Mouse (Mus musculus): ENCODE data around the gene Sdhaf2.
"Not testable (repeated sequence)": the region's sequence is repeated elsewhere in the genome, so short reads cannot be mapped to it uniquely, and the experiment has no call there.

The Sdhaf2 gene

DNA sequence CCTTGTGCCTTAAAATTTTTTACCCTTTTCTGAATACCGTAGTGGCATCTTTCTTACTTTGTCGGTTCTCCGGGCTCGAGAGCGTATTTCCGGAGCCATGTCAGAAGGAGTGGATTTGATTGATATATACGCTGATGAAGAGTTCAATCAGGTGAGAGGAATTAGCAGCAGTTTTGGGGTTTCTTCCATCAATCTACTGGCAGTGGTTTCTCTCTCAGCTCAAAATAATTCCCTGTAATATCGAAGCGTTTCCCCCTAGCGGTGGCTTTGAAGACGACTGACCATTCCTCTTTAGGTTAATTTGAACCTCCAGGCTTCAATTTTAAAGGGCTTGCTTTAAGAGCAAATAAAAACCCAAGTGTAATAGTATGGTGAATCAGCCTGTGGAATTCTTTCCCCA lies at the start of gene Sdhaf2:
Gene Sdhaf2, minus strand, starts transcription at position 233 of the 400 bp plus-strand sequence.
- DNase-seq, result no peak

DNA sequence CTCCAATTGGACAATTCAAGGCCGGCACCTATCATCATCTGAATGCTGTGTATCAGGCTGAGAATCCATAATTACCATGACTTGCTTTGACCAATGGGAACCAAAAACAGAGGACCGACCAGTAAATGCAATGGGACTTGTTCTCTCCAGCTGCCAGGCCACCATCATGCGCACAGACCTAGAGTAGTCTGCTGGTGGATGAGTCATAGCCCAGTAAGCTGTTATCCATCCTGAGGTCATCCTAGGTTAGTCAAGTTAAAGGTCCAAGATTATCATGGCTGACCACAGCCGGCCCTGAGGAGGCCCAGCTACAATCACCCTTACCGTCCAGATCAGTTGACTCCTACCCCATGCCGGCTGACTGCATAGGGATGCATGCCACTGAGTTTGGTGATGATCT lies 43.7 kb upstream of the Sdhaf2 start:
- no peak for DNase-seq

DNA sequence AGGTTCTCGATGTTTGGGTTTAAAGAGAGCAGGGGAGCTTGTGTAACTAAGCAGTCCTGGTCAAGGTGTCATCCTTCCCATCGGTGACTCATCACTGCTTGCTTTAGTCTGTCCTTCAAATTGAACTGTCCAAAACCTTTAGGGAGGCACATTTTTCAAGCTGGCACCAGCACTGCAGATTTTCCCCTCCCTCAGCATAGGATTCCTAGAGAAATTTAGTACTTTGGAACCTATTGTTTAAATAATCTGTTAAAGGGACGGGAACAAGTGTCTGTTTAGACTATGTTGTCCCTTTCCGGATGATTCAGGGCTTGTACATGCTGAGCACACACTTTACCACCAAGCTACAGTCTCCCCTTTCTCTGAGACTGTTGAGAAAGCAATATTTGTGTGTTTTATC lies 39.3 kb upstream of the Sdhaf2 start:
- no peak for DNase-seq

DNA sequence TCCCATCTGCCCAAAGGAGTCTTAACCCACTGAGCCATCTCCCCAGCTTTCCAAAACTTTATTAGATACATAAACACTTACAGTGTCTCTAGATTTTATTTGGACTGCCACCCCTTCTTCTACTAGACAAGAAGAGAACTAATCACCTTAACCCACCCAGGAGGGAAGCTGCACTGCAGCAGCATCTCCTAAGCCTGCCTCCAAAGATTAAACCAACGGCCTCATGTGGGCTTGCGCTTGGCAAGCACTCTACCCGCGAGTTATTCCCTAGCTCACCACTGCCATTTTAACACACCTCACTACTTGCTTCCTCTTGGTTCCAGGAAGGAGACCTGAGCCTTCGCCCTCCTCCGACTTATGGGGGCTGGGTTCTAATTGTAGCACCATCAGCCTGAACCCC lies 38.3 kb upstream of the Sdhaf2 start:
- DNase-seq, result no peak

DNA sequence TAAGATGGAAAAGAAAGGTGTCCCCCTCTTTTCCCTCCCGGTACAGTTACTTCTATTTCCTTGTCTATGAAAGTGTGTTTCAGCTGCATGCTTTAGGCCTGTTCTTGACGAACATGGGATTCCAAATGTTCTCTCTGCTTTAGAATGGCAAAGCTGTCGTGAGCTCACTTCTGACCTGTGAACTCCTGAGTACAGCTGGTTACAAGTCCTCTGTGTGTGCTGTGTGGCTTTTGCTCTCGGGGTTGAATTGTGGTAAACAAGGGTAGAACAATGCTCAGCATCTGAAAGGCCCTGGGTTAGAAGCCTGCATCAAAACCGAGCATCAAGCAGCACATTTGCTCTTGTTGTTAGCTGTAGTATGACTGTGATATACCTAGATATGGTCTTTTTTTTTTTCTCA lies 36.4 kb upstream of the Sdhaf2 start:
- no peak for DNase-seq

DNA sequence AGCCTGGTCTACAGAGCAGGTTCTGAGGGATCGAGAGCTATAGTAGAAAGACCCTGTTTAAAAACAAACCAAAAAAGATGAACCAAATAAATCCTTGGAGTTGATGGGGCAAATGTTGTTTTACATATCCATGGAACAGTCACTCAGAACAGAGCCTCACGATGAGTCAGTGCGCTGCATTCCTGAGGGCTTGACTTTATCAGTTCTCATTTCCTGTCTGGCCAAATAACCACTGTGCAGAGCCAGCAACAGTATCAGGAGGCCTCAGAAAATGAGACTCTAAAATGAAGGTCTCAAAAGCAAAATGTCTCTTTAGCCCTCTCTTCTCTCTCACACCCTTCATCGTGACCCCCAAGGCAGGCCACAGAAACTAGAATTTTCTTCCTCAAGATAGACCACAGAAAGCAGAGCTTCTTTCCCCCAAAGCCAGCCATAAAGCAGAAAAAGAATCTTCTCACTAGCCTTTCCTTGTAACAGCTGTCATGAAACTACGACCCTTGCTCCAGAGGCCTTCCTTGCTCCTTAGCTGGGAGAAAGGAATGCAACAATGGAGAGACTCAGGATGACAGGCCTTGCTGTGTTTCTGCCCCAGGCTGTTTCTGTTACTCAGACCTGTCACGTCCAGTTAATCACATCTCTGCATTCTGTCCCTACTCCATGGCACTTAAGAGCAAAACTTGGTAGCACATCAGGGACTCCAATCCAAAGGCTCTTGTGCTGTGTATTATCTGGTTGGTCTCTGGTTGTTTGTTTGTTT lies 35.8 kb upstream of the Sdhaf2 start:
- no peak for DNase-seq

DNA sequence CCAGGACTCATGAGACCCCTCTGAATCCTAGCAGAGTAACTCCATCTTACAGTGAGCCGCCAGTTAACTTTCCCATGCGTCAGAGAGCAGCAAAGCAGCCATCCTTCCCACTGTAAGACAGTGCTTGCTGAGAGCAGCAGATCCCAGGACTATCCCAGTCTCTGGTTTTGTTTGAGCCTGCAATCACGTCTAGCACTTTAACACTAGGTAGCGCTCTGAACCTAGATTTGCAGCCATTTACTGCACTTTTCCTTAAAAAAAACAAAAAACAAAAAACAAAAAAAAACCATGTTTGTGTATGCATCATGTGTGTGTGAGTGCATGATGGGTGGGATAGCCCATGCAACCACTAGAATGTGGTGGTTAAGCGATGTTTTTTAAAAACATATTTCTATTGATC lies 34.2 kb upstream of the Sdhaf2 start:
- DNase-seq, result no peak

DNA sequence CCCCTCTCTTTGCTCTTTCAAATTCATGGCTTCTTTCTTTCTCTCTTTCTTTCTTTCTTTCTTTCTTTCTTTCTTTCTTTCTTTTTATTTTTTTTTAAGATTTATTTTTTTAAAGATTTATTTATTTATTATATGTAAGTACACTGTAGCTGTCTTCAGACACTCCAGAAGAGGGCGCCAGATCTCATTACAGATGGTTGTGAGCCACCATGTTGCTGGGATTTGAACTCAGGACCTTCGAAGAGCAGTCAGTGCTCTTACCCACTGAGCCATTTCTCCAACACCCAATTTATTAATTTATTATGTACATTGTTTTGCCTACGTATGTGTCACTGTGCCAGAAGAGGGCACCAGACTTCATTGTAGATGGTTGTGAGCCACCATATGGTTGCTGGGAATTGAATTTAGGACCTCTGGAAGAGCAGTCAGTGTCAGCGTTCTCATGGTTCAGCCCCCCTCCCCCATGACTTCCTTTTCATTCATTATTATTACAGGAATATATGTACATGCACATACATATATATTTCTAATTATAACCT lies 32.0 kb upstream of the Sdhaf2 start:
- not testable (repeated sequence) for DNase-seq

DNA sequence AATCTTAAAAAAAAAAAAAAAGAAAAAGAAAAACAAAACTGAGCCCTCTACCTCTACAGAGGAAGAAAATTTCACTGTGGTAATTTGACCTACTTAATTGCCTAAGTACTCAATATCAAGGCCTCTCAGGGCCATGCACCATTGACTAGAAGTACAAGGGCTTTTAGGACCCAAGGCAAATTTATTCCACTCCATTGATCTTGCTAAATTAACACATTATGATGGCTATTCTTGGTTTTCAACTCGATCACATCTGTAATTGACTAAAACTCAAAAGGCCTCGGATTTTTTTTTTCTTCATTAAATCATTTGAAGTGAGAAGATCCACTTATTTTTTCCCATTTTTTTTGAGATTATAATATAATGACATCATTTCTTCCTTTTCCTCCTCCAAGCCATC lies 31.5 kb upstream of the Sdhaf2 start:
- DNase-seq, result no peak

DNA sequence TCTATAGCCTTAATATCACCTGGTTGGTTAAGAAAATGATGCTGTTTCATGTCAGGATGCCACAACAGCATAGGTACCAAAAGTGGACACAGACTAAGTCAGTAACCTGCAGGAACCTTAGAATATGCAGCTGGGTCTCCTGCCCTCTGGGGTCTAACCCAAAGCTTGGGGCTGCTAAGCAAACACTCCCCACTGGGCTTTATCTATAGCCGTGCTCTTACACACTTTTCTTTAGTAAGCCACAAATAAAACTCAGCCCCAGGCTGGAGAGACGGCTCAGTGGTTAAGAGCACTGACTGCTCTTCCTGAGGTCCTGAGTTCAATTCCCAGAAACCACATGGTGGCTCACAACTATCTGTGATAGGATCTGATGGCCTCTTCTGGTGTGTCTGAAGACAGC lies 31.1 kb upstream of the Sdhaf2 start:
- no peak for DNase-seq

DNA sequence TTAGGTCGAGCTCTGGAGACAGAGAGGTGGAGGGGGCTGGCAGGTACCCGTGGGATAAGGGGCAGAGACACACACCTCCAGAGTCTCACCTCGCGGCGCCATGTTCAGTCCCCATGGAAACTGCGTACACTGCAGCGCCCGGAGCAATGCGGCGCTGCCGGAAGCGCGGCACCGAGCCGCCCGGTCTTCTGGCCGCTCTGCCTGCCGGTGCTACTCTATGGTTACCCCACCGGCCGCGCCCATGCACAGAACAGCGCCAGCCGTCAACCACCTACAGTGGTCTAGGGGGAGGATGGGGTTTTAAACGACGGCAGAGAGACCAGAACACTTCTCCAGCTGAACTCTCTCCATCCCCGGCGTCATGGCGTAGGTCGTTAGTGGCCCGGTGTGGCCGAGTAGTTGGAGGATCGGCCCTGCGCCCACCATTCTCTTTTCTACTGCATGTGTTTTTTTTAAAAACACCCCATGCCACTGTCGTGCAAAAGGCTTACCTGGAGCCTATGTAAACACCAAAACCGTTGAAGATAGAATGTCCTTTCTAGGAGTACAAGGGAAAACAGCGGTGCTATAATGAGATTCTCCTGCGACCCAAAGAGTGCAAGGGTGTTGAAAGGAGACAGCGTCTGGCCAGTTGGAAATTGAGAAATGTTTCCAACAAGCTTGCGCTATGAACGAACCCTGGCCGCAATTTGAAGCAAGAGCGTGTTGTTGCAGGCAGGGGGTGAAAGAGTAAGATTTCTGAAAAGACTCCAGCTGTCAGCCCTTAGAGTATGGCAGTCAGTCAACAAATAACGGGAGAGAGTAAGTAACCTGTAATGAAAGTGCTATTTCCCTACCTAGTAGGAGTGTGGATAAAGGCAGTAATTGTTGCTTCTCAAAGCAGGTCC lies 29.9 kb upstream of the Sdhaf2 start, which contains the start of gene Tmem216:
Gene Tmem216, minus strand, starts transcription at position 615 of the 887 bp plus-strand sequence.
- DNase-seq, result peak; percentile 78 to 79

DNA sequence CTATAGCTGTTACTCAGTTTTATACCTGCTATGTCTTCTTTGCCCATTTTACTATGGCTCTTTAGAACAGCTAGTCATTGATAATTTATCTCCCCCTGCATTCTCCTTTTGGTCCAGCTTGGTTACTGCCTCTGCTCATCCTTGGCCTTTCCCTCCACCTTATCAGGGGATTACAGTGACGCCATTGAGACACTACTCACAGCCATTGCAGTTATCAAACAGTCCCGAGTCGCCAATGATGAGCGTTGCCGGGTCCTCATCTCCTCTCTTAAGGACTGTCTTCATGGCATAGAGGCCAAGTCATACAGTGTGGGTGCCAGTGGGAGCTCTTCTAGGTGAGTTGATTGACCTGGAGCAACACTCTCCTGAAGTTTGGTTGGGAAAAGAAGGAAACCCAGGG lies 13.5 kb upstream of the Sdhaf2 start:
- DNase-seq, result no peak

DNA sequence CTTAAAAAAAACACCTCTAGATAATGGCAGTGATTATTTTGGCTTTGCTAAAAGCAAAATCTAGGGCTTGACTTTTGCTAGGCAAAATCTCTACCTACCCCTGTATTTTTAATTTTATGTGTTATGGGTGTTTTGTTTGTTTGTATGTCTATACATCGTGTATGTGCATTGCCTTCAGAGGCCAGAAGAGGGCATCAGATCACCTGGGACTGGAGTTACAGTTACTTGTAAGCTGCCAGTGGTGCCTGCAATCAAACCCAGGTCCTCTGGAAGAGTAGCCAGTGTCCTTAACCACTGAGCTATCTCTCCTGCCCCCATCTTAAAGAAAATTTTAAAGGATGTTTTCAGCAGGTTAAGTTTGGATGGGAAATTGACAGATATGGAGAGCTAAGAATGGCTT lies 4.1 kb upstream of the Sdhaf2 start:
- no peak for DNase-seq

DNA sequence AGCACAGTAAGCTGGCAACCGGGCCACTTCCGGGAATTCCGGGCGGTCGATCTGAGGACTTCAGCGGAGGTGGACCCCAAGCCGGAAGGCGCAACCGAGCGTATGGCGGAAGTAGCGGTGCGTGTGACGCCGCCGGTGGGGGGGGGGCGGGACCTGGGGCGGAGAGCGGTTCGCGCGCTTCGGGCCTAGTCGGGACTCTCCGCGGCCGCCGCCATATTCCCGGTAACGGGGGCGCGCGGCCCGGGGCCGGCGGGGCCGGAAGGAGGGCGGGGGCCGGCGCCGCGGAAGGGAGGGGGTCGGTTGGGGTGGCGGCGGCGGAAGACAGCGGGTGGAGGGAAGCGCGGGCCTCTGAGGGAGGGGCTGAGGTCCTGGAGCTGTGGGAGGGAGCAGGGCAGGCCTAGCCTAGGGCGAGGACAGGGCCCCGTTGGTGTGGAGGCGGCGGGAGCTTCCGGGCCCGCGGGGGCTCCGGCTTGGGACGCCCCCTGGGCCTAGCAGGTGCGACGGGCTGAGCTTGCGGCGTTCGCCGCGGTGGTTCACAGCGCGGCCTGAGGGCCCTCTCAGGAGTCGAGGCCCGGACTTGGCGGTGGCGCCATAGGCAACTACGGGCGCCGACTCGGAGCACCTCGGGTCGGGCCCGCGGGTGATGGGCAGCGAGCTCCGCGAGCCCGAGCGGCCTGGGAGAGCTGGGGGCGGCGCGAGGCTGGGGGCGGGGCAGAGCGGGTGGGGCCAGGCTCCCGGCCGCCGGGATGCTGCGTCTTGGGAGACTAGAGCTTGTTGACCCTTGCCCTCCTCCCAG lies 638 bp downstream of the Sdhaf2 start, which contains the start of gene Cpsf7:
Gene Cpsf7, plus strand, starts transcription at position 161 of the 796 bp plus-strand sequence.
- peak; percentile 91 to 92 for DNase-seq

DNA sequence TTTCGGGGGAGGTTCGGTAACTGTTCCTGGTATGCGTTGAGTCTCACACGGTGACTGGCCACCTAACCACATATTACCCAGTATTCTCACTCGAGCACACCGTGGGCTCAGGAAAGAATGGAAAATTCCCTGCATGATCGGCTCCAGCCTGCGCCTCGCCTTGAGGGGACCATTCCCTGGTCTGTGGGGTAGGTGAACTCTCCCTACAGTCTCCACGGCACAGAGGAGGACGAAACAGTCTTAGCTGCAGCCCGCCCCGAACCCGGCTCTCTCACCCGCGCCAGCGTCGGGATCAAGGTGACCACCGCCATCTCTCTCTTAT lies 1.2 kb downstream of the Sdhaf2 start:
- no peak for DNase-seq

DNA sequence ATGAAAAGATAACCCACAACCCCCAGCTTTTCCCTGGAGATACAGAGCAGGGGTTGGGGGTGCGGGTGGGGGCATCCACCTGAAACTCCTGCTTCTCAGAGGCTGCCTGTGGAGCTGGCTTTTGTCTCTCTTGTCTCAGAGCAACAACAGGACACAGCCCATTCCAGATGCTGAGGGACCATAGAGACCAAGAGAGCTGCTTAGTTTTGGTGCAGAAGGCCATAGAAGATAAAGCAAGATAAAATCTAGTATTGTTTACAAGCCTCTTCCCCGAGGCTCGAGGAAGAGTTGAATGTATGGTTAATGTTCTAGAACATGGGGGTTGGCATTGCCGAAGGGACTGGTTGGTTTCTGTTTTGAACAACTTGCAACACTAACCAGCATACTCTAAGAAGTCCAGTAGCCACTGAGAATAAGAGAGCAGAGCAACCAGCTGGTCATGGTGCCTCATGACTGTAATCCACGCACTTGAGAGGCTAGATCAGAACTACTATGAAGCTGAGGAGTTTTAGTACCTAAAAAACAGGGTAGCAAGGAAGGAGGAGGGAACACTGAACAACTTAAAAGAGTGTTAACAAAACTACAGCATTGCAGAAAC lies 2.4 kb downstream of the Sdhaf2 start:
- no peak for DNase-seq

DNA sequence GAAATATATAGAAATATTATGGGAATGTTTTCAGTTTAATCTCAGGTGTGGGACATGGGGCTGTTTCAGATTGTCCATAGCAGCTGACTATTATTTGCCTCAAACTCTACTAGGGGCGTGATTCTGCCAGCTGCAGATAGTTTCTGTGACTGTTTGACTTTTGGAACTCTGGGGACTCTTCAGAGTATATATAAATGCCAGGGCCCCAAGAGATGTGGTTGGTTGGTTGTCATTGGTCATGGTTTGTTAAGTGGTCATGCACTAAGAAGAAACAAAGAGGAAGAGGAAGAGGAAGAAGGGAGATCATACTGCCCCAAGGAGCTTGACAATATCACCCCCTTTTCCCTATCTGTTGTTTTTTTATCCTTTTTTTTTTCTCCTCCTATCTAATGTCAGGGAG lies 4.0 kb downstream of the Sdhaf2 start:
- no peak for DNase-seq

DNA sequence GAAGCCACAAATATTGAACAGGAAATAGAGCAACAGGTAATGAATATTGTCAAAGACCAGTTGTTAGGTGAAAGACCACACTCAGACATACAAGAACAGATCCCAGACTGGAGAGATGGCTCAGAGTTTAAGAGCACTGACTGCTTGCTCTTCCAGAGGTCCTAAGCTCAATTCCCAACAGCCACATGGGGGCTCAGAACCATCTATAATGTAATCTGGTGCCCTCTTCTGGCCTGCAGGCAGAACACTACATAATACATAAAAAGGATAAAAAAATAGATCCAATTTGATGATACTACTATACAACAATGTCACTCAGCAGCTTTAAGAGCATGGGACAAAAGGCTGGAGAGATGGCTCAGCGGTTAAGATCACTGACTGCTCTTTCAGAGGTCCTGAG lies 5.6 kb downstream of the Sdhaf2 start:
- DNase-seq, result no peak

DNA sequence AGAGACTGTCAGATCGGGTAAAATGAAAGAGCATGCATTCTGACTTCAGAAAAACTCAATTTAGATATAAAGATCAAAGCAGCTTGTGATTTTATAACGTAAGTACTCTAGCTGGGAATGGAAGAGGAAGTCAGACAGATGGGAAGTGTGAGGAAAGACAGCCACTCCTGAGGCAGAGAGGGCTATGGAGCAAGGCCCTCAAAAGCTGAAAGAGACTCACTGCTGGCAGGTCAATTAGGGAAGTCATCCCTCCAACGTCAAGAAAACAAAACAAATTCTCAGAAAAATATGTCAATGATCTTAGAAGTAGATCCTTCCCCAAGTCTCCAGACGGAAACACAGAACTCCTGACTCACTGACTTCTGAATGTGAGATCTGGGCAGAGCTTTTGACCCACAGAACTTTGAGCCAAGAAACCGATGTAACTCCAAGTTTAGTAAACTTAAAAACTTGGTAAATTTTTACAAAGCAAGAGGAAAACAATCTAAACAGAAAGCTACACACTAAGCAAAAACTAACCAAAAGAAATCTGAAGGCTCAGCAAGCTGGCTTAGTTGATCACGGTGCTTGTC lies 15.1 kb downstream of the Sdhaf2 start:
- DNase-seq, result peak in 1 of 2 experiments; percentile 17

DNA sequence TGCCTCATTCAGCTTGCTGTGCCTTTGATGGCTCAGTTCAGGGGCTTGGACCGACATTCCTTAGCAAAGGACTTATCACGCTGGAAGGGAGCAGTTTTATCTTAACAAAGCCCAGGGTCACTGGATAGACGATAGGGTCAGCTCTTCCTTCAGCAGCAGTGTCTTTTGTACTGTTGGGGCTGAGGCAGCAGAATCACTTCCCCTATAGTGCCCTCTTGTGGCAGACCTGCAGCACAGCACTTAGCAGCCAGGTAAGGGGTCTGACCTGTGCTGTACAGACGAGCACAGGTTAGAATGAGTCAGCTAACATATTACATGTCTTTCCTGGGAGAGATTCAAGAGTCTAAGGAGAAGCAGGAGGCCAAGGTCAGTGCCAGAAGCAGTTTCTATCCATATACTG lies 23.4 kb downstream of the Sdhaf2 start:
- peak in 1 of 2 experiments; percentile 24 for DNase-seq

DNA sequence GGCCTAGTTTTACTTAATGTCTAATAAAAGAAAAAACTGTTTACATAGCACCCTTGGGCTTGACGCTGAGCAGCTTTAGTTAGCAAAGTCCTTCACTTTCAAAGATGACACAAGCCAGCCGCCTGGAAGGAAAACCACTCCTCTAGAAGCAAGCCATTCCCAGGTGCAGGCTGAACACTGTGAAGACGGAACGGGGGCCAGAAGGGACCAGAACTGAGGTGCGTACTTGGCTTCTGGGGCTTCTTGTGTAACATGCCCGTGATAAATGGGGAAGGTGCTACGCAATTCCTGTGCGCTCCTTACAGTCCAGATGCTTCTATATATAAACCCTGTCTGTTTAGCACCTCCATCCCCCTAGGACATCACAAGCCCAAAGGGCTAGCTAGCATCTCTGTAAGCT lies 25.4 kb downstream of the Sdhaf2 start:
- no peak for DNase-seq

DNA sequence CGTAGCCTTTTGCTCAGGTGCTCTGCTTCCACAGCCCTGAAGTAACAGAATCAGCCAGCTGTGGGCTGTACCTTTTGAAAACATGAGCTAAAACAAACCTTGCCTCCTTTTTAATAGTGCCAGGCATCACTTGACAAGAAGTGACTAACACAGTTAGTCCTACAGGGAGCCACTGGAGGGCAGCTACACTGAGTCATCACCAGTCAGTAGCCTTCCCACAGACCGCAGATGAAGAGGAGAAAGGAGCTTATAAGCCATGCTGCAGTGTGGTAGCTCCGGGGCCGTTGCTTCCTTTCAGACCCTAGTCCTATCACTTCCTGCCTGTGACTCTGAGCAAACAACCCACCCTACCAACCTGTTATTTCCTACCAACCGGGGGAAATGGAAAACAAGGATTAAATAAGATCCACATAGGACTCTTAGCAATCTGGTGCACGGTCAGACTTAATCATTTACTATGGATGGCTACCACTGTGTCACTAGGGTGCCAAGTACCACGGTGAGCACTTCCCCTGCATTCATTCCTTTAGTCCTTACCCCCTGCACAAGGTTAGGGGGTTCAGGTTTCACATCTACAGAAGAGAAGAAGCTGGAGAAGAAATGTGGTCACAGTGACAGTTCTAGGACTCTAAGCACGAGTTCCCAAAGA lies 28.3 kb downstream of the Sdhaf2 start:
- no peak for DNase-seq

All from kidney, adult 8-10 months (tissue).